Mouse (Mus musculus) testis, adult 2 months (tissue): ENCODE measurements at regions not wholly inside any gene's neighbourhood (a gene's known extent, or its start where the extent isn't known, plus 50 kb on each side); places are given as distances from the start of the nearest gene placed in this dataset.

Experiments used
- CTCF ChIP-seq: fragments of 200-500 bp; IDR thresholded peaks from 2 replicates; pipeline ENCODE4 v1.5.1; 2012; ENCODE audit warnings: low read depth, mild to moderate bottlenecking, inconsistent platforms, low read length, moderate library complexity; ENCODE audit not compliant: control insufficient read depth, insufficient read depth, insufficient replicate concordance
- POLR2A ChIP-seq: fragments of 200-500 bp; IDR thresholded peaks from 2 replicates; pipeline ENCODE4 v1.6.1; 2012; ENCODE audit warnings: low read depth, mild to moderate bottlenecking, inconsistent platforms, low read length, moderate library complexity; ENCODE audit not compliant: control insufficient read depth

GRCm38 (mm10) chr3:21466113-21466645, 610.3 kb upstream of the Tbl1xr1 start:
- TF ChIP-seq POLR2A (no peak), CTCF (no peak)
